Mouse (Mus musculus) stomach, postnatal 0 days (tissue): ENCODE data around the gene Cecr2. TPM values are rescaled to one million over a fixed set of nuclear protein-coding genes. Genes with fewer than 3 reads are reported as not detected.
A peak's percentile ranks its signal among the peaks of the same experiment; 100 is the strongest.

Source experiments
- ATAC-seq: fragments of 200-750 bp; cut with Nextera tagmentation; 2 replicates; pipeline ENCODE4 v1.8.0; 2017; ENCODE audit not compliant: low FRiP score, low TSS enrichment
- DNase-seq: peaks from one replicate; pipeline ENCODE4 v3.0.0-alpha.2; 2016; ENCODE audit warnings: low spot score
- H3K27ac ChIP-seq: fragments of 300-500 bp; sonication (generic); replicated peaks from 2 replicates; pipeline ENCODE4 v1.5.1; 2014; ENCODE audit warnings: mild to moderate bottlenecking, control low read depth
- H3K27me3 ChIP-seq: fragments of 300-500 bp; sonication (generic); 2 replicates; pipeline ENCODE4 v1.6.1; 2014; ENCODE audit warnings: low read length; ENCODE audit not compliant: control insufficient read depth, insufficient read depth
- H3K36me3 ChIP-seq: fragments of 300-500 bp; sonication (generic); 2 replicates; pipeline ENCODE4 v1.6.1; 2014; ENCODE audit warnings: low read length, mixed read lengths; ENCODE audit not compliant: control insufficient read depth, insufficient read depth
- H3K4me1 ChIP-seq: fragments of 300-500 bp; sonication (generic); replicated peaks from 2 replicates; pipeline ENCODE4 v1.6.1; 2014; ENCODE audit warnings: antibody characterized with exemption; ENCODE audit not compliant: control insufficient read depth, insufficient read depth
- H3K4me2 ChIP-seq: fragments of 300-500 bp; sonication (generic); replicated peaks from 2 replicates; pipeline ENCODE4 v1.6.1; 2014; ENCODE audit warnings: low read depth, mild to moderate bottlenecking, control low read depth, moderate library complexity
- H3K4me3 ChIP-seq: fragments of 300-500 bp; sonication (generic); 2 replicates; pipeline ENCODE4 v1.5.1; 2014; ENCODE audit warnings: low read depth, low read length, control low read depth
- H3K9ac ChIP-seq: fragments of 300-500 bp; sonication (generic); 2 replicates; pipeline ENCODE4 v1.6.1; 2014; ENCODE audit warnings: mild to moderate bottlenecking, low read length, control low read depth, mixed read lengths
- H3K9me3 ChIP-seq: fragments of 300-500 bp; sonication (generic); 2 replicates; pipeline ENCODE4 v1.6.1; 2016; ENCODE audit warnings: low read length; ENCODE audit not compliant: control insufficient read depth
- CTCF ChIP-seq: IDR thresholded peaks from 2 replicates; pipeline ENCODE4 v1.5.1; 2016; ENCODE audit warnings: antibody characterized with exemption, low read depth, mild to moderate bottlenecking, moderate library complexity
- EP300 ChIP-seq: optimal IDR thresholded peaks from 2 replicates; pipeline ENCODE3; 2016; ENCODE audit warnings: antibody characterized with exemption
- WGBS: fragments of 180-500 bp; shearing (Covaris S2); extraction: QIAGEN DNeasy Blood & Tissue Kit; methylation state at CpG from one replicate; pipeline ENCODE4 v1.1.7; 2014; 5-methylcytosine and 5-hydroxymethylcytosine counted together
- polyA plus RNA-seq: library from polyadenylated mRNA; unstranded; fragments of >200 nt; fragmentation: Nextera tagmentation; extraction: Ambion mirVana; gene quantifications from 2 replicates; pipeline ENCODE4 v1.2.1, GENCODE M21; 2015

The Cecr2 gene
- polyA plus RNA-seq, 1 experiment from 2014 or later = 0.65 TPM

DNA sequence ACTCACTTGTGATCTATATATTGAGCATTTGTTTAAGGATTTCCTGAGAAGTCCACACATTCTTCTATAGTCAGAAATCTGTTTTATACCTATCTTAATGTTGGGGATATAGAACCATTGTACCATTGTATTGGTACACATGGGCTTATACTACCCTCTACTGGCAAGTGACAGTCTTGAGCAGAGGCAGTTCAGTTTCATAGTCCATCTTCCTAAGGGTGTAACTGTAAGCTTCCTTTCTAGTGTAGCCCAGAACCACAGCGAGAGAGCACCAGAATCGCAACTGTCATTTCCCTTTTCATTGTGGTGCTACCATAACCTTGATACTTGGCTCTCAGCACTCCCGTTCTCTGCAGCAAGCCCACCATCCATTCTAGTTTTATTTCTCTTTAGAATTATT is 70.4 kb downstream of the Cecr2 start:
- ATAC-seq (peak; percentile 72), DNase-seq (no peak)
- Histone ChIP-seq H3K36me3 (no peaks in the 10 kb centered on the region), H3K27me3 (no peaks in the 10 kb centered on the region), H3K4me1 (no peaks in the 10 kb centered on the region), H3K27ac (no peak overlapping the region), H3K4me3 (no peak overlapping the region), H3K4me2 (no peak overlapping the region), H3K9me3 (no peaks in the 10 kb centered on the region), H3K9ac (no peak overlapping the region)
- TF ChIP-seq EP300 (no peak), CTCF (peak; percentile 94)
- 60% methylated on average over 3 of the region's 3 CpGs for WGBS

DNA sequence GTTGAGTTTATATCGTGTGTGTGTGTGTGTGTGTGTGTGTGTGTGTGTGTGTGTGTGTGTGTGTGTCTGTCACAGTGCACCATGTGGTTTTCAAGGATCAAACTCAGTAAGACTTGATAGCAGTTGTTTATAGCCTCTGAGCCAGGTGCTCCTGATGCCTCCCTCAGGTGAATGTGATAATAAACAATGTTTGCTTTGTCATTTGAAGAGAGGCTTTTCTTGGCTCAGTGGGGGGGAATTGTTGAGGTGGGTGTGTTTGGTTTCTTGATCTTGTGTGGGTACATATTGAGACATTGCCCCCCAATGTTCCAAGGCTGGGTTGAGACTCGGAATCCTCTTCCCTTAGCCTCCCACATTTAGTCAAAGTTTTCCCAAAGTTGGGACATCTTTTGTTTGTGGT is 77.0 kb downstream of the Cecr2 start:
- H3K4me3 ChIP-seq = no peak overlapping the region
- ATAC-seq (no peak), DNase-seq (no peak)
- H3K4me2 ChIP-seq = no peak overlapping the region
- H3K9me3 ChIP-seq = no peaks in the 10 kb centered on the region
- no peak overlapping the region for H3K9ac ChIP-seq
- H3K4me1 ChIP-seq = no peaks in the 10 kb centered on the region
- no peak for TF ChIP-seq CTCF
- TF ChIP-seq EP300 = no peak
- H3K36me3 ChIP-seq = no peaks in the 10 kb centered on the region
- 81% methylated on average over 2 of the region's 2 CpGs for WGBS
- H3K27ac ChIP-seq = no peak overlapping the region
- no peaks in the 10 kb centered on the region for H3K27me3 ChIP-seq

DNA sequence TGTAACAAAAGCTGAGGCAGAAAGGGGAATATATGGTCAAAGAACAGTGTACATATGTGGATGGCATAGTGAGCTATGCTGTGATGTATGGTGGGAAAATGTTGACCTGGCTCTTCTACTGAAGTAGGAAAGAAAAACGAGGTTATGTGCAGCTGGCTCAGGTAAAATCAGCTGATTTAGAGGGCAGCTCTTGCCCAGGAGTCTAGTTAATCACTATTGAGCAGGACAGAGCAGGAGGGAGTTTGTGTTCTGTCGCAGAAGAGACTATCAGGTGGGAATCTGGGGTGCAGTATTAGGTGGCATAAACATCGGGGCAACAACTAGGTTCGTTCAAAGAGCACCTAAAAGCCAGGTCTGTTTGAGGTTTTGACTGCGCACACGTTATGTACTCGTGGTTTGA is 78.1 kb downstream of the Cecr2 start:
- Histone ChIP-seq H3K9me3 (no peaks in the 10 kb centered on the region), H3K4me3 (no peak overlapping the region), H3K9ac (no peak overlapping the region), H3K4me2 (no peak overlapping the region), H3K27me3 (no peaks in the 10 kb centered on the region), H3K27ac (no peak overlapping the region), H3K36me3 (no peaks in the 10 kb centered on the region), H3K4me1 (no peaks in the 10 kb centered on the region)
- TF ChIP-seq EP300 = no peak
- TF ChIP-seq CTCF = no peak
- WGBS = 83% methylated on average over 7 of the region's 7 CpGs
- ATAC-seq (no peak), DNase-seq (no peak)

DNA sequence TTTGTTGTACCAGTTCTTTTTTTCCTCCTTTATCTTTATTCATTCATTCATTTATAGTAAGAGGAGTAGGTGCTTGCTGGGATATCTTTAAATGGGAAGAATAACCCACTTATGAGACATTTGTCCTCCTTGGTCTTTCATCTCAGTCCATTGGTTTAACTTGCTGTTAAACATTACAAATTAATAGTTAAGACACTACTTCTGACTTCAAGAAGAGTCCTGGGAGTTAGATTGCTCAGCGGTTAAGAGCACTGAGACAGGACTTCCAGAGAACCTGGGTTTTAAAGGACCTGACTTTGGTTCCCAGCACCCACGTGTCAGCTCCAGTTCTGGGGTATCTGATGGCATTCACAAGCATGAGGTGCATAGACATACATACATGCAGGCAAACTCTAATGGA is 80.2 kb downstream of the Cecr2 start:
- Histone ChIP-seq H3K36me3 (no peaks in the 10 kb centered on the region), H3K27me3 (no peaks in the 10 kb centered on the region), H3K4me3 (no peak overlapping the region), H3K9me3 (no peaks in the 10 kb centered on the region), H3K4me2 (no peak overlapping the region), H3K27ac (no peak overlapping the region), H3K4me1 (no peaks in the 10 kb centered on the region), H3K9ac (no peak overlapping the region)
- no peak for TF ChIP-seq EP300
- TF ChIP-seq CTCF = no peak
- DNase-seq = no peak
- ATAC-seq = no peak
- WGBS = 80% methylated on average over 2 of the region's 2 CpGs

DNA sequence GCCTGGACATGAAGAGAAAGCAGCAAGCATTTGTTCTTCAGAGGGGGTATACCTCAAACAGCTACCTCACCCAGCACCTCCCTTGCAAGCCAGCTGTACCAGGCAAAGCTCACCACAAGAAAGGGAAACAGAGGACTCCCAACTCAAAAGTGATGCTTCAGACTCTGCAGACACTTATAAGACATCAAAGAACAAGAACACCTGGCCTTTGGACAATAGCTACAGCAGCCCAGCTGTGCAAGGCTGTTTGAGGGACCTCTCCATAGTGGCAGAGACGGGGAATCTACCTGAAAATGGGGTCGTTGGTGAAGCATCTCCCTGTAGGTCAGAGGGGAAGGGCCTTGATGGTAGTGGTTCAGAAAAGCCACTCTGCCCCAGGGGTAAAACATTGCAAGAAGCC is 95.0 kb downstream of the Cecr2 start:
- Histone ChIP-seq H3K36me3 (no peaks in the 10 kb centered on the region), H3K27ac (no peak overlapping the region), H3K27me3 (no peaks in the 10 kb centered on the region), H3K9me3 (no peaks in the 10 kb centered on the region), H3K4me3 (no peak overlapping the region), H3K4me2 (no peak overlapping the region), H3K9ac (no peak overlapping the region), H3K4me1 (no peaks in the 10 kb centered on the region)
- 84% methylated on average over 2 of the region's 2 CpGs for WGBS
- DNase-seq (no peak), ATAC-seq (no peak)
- no peak for TF ChIP-seq CTCF
- TF ChIP-seq EP300 = no peak

DNA sequence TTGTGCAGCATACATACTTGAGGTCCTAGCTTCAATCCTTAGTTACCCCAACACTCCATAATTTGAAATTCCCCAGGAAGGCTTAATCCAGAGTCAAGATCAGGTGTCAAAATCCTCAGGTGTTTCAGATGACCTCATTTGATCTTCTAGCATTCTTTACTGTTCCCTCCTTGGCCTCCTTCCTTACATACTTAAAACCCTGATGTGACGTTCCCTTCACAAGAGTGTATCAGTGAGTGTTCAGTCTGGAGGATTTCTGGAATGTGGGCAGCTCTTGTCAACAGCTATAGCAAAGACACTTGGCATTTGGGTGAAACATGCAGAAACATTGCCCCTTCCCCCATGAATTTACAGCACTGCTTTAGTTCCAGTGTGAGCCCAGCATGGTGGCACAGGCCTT is 103.8 kb downstream of the Cecr2 start:
- DNase-seq = no peak
- no peak overlapping the region for H3K27ac ChIP-seq

More for the DNA sequence above, 103.8 kb downstream of the Cecr2 start:
- no peak for ATAC-seq
- H3K9me3 ChIP-seq = no peaks in the 10 kb centered on the region
- WGBS = 85% methylated on average over 1 of the region's 1 CpGs
- H3K36me3 ChIP-seq = no peaks in the 10 kb centered on the region
- H3K4me3 ChIP-seq = no peak overlapping the region
- H3K9ac ChIP-seq = no peak overlapping the region
- H3K27me3 ChIP-seq = no peaks in the 10 kb centered on the region
- TF ChIP-seq CTCF = no peak
- no peak for TF ChIP-seq EP300
- no peaks in the 10 kb centered on the region for H3K4me1 ChIP-seq
- no peak overlapping the region for H3K4me2 ChIP-seq
